Comparison of ENCODE assay signal across 12 mouse cellular contexts in the genomic region with DNA sequence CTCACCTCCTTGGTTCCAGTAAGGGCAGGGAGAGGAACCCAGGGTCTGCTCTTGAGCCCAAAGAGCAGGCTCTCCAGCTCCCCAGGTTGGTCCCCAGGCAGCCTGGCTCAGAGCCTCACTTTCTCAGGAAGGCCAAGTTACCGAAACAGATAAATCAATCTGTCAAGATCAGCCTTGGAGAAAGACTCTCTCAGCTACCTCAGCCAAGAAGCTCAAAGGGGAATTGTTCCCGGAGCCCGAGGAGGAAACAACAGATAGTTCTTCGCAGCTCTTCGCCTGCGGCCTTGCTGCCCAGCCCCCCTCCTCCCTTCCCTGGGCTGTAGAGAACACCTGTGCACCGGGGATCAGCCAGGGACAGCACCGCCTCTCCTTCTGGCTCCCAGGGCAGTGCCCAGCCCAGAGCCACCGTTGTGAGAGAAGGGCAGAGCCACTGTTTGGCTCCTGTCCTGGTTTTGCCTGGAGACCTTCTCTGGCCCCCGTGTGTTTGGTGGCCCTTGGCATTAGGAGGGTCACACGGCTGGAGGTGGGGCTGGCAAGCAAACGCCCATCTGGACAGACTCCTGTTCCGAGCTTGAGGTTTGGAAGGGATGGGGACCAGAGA. TPM values are rescaled to one million over a fixed set of nuclear protein-coding genes. Genes with fewer than 3 reads are reported as not detected.
DNase-seq lines count a peak whose midpoint lies in the region; ATAC-seq lines count a peak whose summit lies in the region.
"Had no signal": no experiment of that assay in that cellular context is flagged by ENCODE, and none has a peak within 500 bp of the region (broad histone marks: within the 10 kb centered on the region; RNA-seq: fewer than 3 reads in every experiment).

No protein-coding gene starts in this region.

- H3K9me3 ChIP-seq in kidney, embryonic 15.5 days (replicated peaks) = no peaks in the 10 kb centered on the region
- H3K9me3 ChIP-seq in kidney, embryonic 16.5 days (ENCODE audit: low read length) = no peaks in the 10 kb centered on the region
- H3K9me3 ChIP-seq: heart, embryonic 12.5 days had no signal

- H3K27me3 ChIP-seq in kidney, embryonic 15.5 days = peaks cover 5% of the 10 kb centered on the region; the same call in 1 of the 2 replicates
- H3K27me3 ChIP-seq in kidney, embryonic 16.5 days (ENCODE audit: insufficient read depth, low read length) = no peaks in the 10 kb centered on the region
- H3K27me3 ChIP-seq: heart, embryonic 12.5 days had no signal

- peaks cover 11% of the 10 kb centered on the region; the same call in 1 of the 2 replicates for H3K4me1 ChIP-seq in kidney, embryonic 15.5 days
- H3K4me1 ChIP-seq in kidney, embryonic 16.5 days (ENCODE audit: insufficient read depth, low read length) = 0 out of 2 replicates have a peak, but pooled peaks cover 3% of the 10 kb centered on the region
- H3K4me1 ChIP-seq: heart, embryonic 12.5 days had no signal

- no peak overlapping the region for H3K9ac ChIP-seq in kidney, embryonic 15.5 days
- H3K9ac ChIP-seq in kidney, embryonic 16.5 days (replicated peaks; ENCODE audit: low read length) = no peak overlapping the region
- H3K9ac ChIP-seq: heart, embryonic 12.5 days had no signal

- no peak overlapping the region for H3K27ac ChIP-seq in kidney, embryonic 15.5 days
- H3K27ac ChIP-seq in kidney, embryonic 16.5 days (ENCODE audit: low read length) = no peak overlapping the region

- WGBS in kidney, embryonic 15.5 days = 28% methylated on average over 13 of the region's 13 CpGs
- 25% methylated on average over 13 of the region's 13 CpGs for WGBS in kidney, embryonic 16.5 days

- DNase-seq in kidney, postnatal 25 days = no peak
- peak; percentile 49 for DNase-seq in adrenal gland, postnatal 14 days
- DNase-seq in cerebellum, adult 11-12 months = peak; percentile 70
- DNase-seq in layer of hippocampus, adult 8-10 months (ENCODE audit: low spot score in 2 of 2) = no peak
- no peak for DNase-seq in heart, postnatal 4 days
- DNase-seq: retina, postnatal 1 day had no signal

- no peaks in the 10 kb centered on the region for H3K36me3 ChIP-seq in kidney, embryonic 15.5 days
- no peaks in the 10 kb centered on the region for H3K36me3 ChIP-seq in kidney, embryonic 16.5 days (ENCODE audit: insufficient read depth, low read length)
- H3K36me3 ChIP-seq: heart, embryonic 12.5 days had no signal

- H3K4me3 ChIP-seq in kidney, embryonic 15.5 days (replicated peaks) = no peak overlapping the region
- no peak overlapping the region for H3K4me3 ChIP-seq in kidney, embryonic 16.5 days (ENCODE audit: low read length)
- H3K4me3 ChIP-seq: erythroblast, embryonic 14.5 days; heart, embryonic 12.5 days; myocyte had no signal

- no peak overlapping the region for H3K4me2 ChIP-seq in kidney, embryonic 15.5 days
- no peak overlapping the region for H3K4me2 ChIP-seq in kidney, embryonic 16.5 days (replicated peaks; ENCODE audit: low read depth, low read length)
- H3K4me2 ChIP-seq: heart, embryonic 12.5 days had no signal

- ATAC-seq in kidney, embryonic 15.5 days (replicated peaks; ENCODE audit: low FRiP score) = peak; percentile 40
- peak; percentile 49; the same call in 1 of the 2 replicates for ATAC-seq in kidney, embryonic 16.5 days (ENCODE audit: low FRiP score, low TSS enrichment)

RNA-seq across cellular contexts. Expression of a gene that starts 44.6 kb away (rescaled TPM):
- 4.8 and 6.5 TPM in 2 replicates for polyA plus RNA-seq in kidney, embryonic 15.5 days (2015; fragmentation: Nextera tagmentation; extraction: Ambion mirVana)
- 1.5 and 2.3 TPM in 2 replicates for total RNA-seq in adrenal gland, postnatal 14 days (2021)
- 6.5 and 7.3 TPM in 2 replicates for polyA plus RNA-seq in kidney, embryonic 16.5 days (2015; fragmentation: Nextera tagmentation; extraction: Ambion mirVana)
- total RNA-seq in layer of hippocampus, adult 8-10 months (2022) = 1 to 10 TPM; 3.7 to 7.0 (median 5.0) TPM
- total RNA-seq in heart, postnatal 4 days (2021) = 1 to 10 TPM; 4.6 to 5.2 TPM
- total RNA-seq: megakaryocyte, adult 5-6 weeks had no signal
- polyA plus RNA-seq: erythroblast, embryonic 14.5 days had no signal

Comparison
In these comparisons a context has a peak if more than half of its experiments do, and no peak if none do; other contexts are left out.
1. DNase-seq: peak in adrenal gland, postnatal 14 days (single experiment) and cerebellum, adult 11-12 months (single experiment); none in kidney, postnatal 25 days (0 of 2), layer of hippocampus, adult 8-10 months (0 of 2) and heart, postnatal 4 days (single experiment).